ENCODE assay signal across 8 mouse cellular contexts in the genomic region with DNA sequence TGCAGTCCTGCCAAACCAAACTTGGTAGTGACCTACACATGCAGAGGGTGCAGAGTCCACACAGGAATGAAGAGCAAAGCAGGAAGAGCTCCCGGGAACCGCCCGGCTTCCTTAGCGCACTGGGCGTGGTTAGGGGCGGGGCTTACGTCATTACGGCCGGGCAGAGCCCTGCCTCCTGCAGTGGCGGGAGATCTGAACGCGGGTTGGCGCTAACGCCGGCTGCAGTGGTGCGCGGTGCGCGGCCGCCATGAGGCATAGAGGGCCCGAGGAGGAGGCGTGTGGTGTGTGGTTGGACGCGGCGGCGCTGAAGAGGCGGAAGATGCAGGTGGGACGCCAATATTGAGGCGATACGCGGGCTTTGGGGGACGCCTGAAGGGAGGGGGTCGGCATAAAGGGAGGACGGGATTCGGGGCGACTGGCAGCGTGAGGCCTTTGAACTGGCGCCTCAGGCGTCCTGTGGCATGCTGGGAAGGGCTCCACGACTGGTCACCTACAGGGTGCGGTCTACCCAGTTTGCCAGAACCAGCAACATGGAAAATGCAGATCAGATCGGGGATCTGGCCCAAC. TPM values are rescaled to one million over a fixed set of nuclear protein-coding genes. Genes with fewer than 3 reads are reported as not detected.
DNase-seq lines count a peak whose midpoint lies in the region; ATAC-seq and TF ChIP-seq lines count a peak whose summit lies in the region.

Gene Aunip (plus strand): TSS at position 155 of the 567 bp plus-strand sequence.

- H3K36me3 ChIP-seq in heart, embryonic 14.5 days (ENCODE audit: control insufficient read depth, insufficient read depth, low read length): peaks cover 17% of the 10 kb centered on the region
- peaks cover 6% of the 10 kb centered on the region for H3K36me3 ChIP-seq in liver, embryonic 14.5 days (replicated peaks; ENCODE audit: control insufficient read depth, insufficient read depth, low read depth)
- H3K36me3 ChIP-seq in stomach, embryonic 15.5 days: no peaks in the 10 kb centered on the region

- no peak for TF ChIP-seq EP300 in liver, embryonic 14.5 days (IDR thresholded peaks at IDR 0.05; ENCODE audit: low read depth)

- peak within 1 kb of the TSS; percentile 80 for H3K4me2 ChIP-seq in heart, embryonic 14.5 days (ENCODE audit: low read length)
- peak within 1 kb of the TSS; percentile 79 for H3K4me2 ChIP-seq in liver, embryonic 14.5 days (ENCODE audit: low read depth)
- H3K4me2 ChIP-seq in stomach, embryonic 15.5 days: peak within 1 kb of the TSS; percentile 97

- peak within 1 kb of the TSS; percentile 73 for H3K9ac ChIP-seq in heart, embryonic 14.5 days (ENCODE audit: low read length)
- H3K9ac ChIP-seq in liver, embryonic 14.5 days (replicated peaks): peak within 1 kb of the TSS; percentile 68
- H3K9ac ChIP-seq in stomach, embryonic 15.5 days: peak within 1 kb of the TSS; percentile 63

- H3K4me1 ChIP-seq in brown adipose tissue, adult 24 weeks (ENCODE audit: control insufficient read depth, insufficient read depth, insufficient read length, low read length): peaks cover 2% of the 10 kb centered on the region; the same call in 1 of the 2 replicates
- peaks cover 10 to 29% of the 10 kb centered on the region in 2 experiments for H3K4me1 ChIP-seq in heart, embryonic 14.5 days (ENCODE audit: control insufficient read depth in 2 of 2, insufficient read depth in 2 of 2, low read length in 2 of 2)
- H3K4me1 ChIP-seq in liver, embryonic 14.5 days (replicated peaks; ENCODE audit: control insufficient read depth in 2 of 2, insufficient read depth in 2 of 2, low read length in 1 of 2): peaks cover 47 to 59% of the 10 kb centered on the region in 2 experiments
- H3K4me1 ChIP-seq in stomach, embryonic 15.5 days: peaks cover 15% of the 10 kb centered on the region

- peak; percentile 97 for DNase-seq in kidney, postnatal 10 days
- peak; percentile 78 to 86 (median 84) for DNase-seq in liver, embryonic 14.5 days (ENCODE audit: low read depth in 3 of 3, low spot score in 3 of 3)
- peak; percentile 93 for DNase-seq in neural tube, embryonic 10.5 days (ENCODE audit: extremely low spot score, low spot score)

- peak within 1 kb of the TSS; percentile 49 for H3K4me3 ChIP-seq in brown adipose tissue, adult 24 weeks (ENCODE audit: insufficient read depth, low read depth, low read length)
- peak within 1 kb of the TSS; percentile 61 to 87 for H3K4me3 ChIP-seq in heart, embryonic 14.5 days (ENCODE audit: control insufficient read depth in 1 of 2, insufficient read depth in 1 of 2, low read depth in 1 of 2, low read length in 2 of 2)
- H3K4me3 ChIP-seq in liver, embryonic 14.5 days (ENCODE audit: insufficient read depth in 1 of 2, low read depth in 2 of 2, low read length in 2 of 2): peak within 1 kb of the TSS; percentile 70
- peak within 1 kb of the TSS; percentile 68 for H3K4me3 ChIP-seq in stomach, embryonic 15.5 days (replicated peaks)

- no peak within 1 kb of the TSS for H3K27ac ChIP-seq in brown adipose tissue, adult 24 weeks (replicated peaks; ENCODE audit: low read depth, low read length)
- 0 out of 4 replicates have a peak within 1 kb of the TSS, but pooled peaks of 1 of the 2 experiments have one; percentile 7 for H3K27ac ChIP-seq in heart, embryonic 14.5 days (replicated peaks in 1 of 2; ENCODE audit: control insufficient read depth in 1 of 2, insufficient read depth in 1 of 2, low read depth in 2 of 2, low read length in 2 of 2)
- peak within 1 kb of the TSS; percentile 68 for H3K27ac ChIP-seq in liver, embryonic 14.5 days
- H3K27ac ChIP-seq in stomach, embryonic 15.5 days: peak within 1 kb of the TSS; percentile 44; the same call in 1 of the 2 replicates

- peak; percentile 31; the same call in 1 of the 2 replicates for TF ChIP-seq CTCF in liver, embryonic 14.5 days (IDR thresholded peaks at IDR 0.05; ENCODE audit: low read depth)

- H3K9me3 ChIP-seq in heart, embryonic 14.5 days (ENCODE audit: control insufficient read depth, low read length): no peaks in the 10 kb centered on the region
- H3K9me3 ChIP-seq in liver, embryonic 14.5 days (ENCODE audit: control insufficient read depth, low read length): no peaks in the 10 kb centered on the region
- H3K9me3 ChIP-seq in stomach, embryonic 15.5 days: no peaks in the 10 kb centered on the region

- 1% methylated on average over 42 of the region's 42 CpGs for WGBS in heart, embryonic 14.5 days
- WGBS in liver, embryonic 14.5 days (ENCODE audit: insufficient replicate concordance): under 1% methylated on average over 42 of the region's 42 CpGs
- WGBS in stomach, embryonic 15.5 days: under 1% methylated on average over 42 of the region's 42 CpGs

- peak; percentile 99 for ATAC-seq in CD4-positive, CD25-positive, alpha-beta regulatory T cell, adult 4 months
- ATAC-seq in erythroid progenitor cell, adult 5-6 weeks (replicated peaks; ENCODE audit: low FRiP score, poor library complexity, severe bottlenecking): peak; percentile 83
- peak; percentile 89 for ATAC-seq in heart, embryonic 14.5 days (ENCODE audit: insufficient number of reproducible peaks, insufficient read depth, low FRiP score, low read depth)
- peak; percentile 84 for ATAC-seq in liver, embryonic 14.5 days (ENCODE audit: insufficient read depth)
- peak; percentile 91 for ATAC-seq in stomach, embryonic 15.5 days (ENCODE audit: insufficient read depth, low FRiP score, low read depth)

- no peaks in the 10 kb centered on the region for H3K27me3 ChIP-seq in heart, embryonic 14.5 days (ENCODE audit: control insufficient read depth, insufficient read depth, low read length)
- H3K27me3 ChIP-seq in liver, embryonic 14.5 days (ENCODE audit: control insufficient read depth, insufficient read depth, low read length): no peaks in the 10 kb centered on the region
- no peaks in the 10 kb centered on the region for H3K27me3 ChIP-seq in stomach, embryonic 15.5 days (replicated peaks)

RNA-seq across cellular contexts. Expression of gene Aunip, which starts in this region (rescaled TPM):
- polyA plus RNA-seq in CD4-positive, CD25-positive, alpha-beta regulatory T cell, adult 4 months (2017; shearing (Covaris generic)): 1 to 10 TPM in 1 of 2 experiments, under 1 TPM in 1; 0.26 to 1.2 TPM
- not detected in 2 replicates for polyA plus RNA-seq in brown adipose tissue, adult 24 weeks (2012; ENCODE audit: insufficient read depth, insufficient read length, missing spikeins)
- 3.8 and 15.5 TPM in 2 replicates for total RNA-seq in erythroid progenitor cell, adult 5-6 weeks (2015; ENCODE audit: low replicate concordance)
- total RNA-seq in erythroid progenitor cell, adult 5-6 weeks (2017; ENCODE audit: low replicate concordance): 16.3 and 20.5 TPM in 2 replicates
- polyA plus RNA-seq in heart, embryonic 14.5 days (2014; fragmentation: Nextera tagmentation; extraction: Ambion mirVana): 2.3 and 3.2 TPM in 2 replicates
- 13.5 and 21.0 TPM in 2 replicates for polyA plus RNA-seq in liver, embryonic 14.5 days (2012; rRNA removed)
- 7.6 and 10.2 TPM in 2 replicates for polyA plus RNA-seq in liver, embryonic 14.5 days (2014; fragmentation: Nextera tagmentation; extraction: Ambion mirVana)
- polyA plus RNA-seq in stomach, embryonic 15.5 days (2015; fragmentation: Nextera tagmentation; extraction: Ambion mirVana): 12.7 and 14.0 TPM in 2 replicates
